Mouse (Mus musculus) embryo, embryonic 11.5 days (tissue): ENCODE data around the gene Synrg.

Experiments
- DNase-seq: peaks from one replicate; pipeline ENCODE4 v3.0.0-alpha.2; 2012; ENCODE audit warnings: low read depth, low spot score

Gene Synrg

GRCm38 (mm10) chr11:83963991-83964921 is at the start of gene Synrg:
TSS of gene Synrg (plus strand) at chr11:83964428.
- peak; percentile 77 for DNase-seq

- no peak for DNase-seq
Observed at GRCm38 (mm10) chr11:83914501-83914900, 49.7 kb upstream of the Synrg start.

- no peak for DNase-seq
Observed at GRCm38 (mm10) chr11:83922600-83922999, 41.6 kb upstream of the Synrg start.

GRCm38 (mm10) chr11:83927097-83927496 is 37.1 kb upstream of the Synrg start:
- no peak for DNase-seq

GRCm38 (mm10) chr11:83932506-83933106 is 31.6 kb upstream of the Synrg start:
- no peak for DNase-seq

GRCm38 (mm10) chr11:83933376-83933775 is 30.9 kb upstream of the Synrg start:
- DNase-seq: no peak

GRCm38 (mm10) chr11:83935986-83936665 is 28.1 kb upstream of the Synrg start:
- DNase-seq: peak; percentile 61

- no peak for DNase-seq
Observed at GRCm38 (mm10) chr11:83938556-83938955, 25.7 kb upstream of the Synrg start.

GRCm38 (mm10) chr11:83941950-83942840 is 22.0 kb upstream of the Synrg start, which contains the start of gene Ddx52:
TSS of gene Ddx52 (plus strand) at chr11:83942062.
- peak; percentile 83 for DNase-seq

- DNase-seq: no peak
Observed at GRCm38 (mm10) chr11:83956822-83957221, 7.4 kb upstream of the Synrg start.

GRCm38 (mm10) chr11:83961983-83962382 is 2.2 kb upstream of the Synrg start:
- DNase-seq: no peak

GRCm38 (mm10) chr11:83967436-83968204 is 3.4 kb downstream of the Synrg start:
- DNase-seq: no peak

GRCm38 (mm10) chr11:83968205-83968575 is 4.0 kb downstream of the Synrg start:
- no peak for DNase-seq

GRCm38 (mm10) chr11:83969040-83969439 is 4.8 kb downstream of the Synrg start:
- DNase-seq: no peak

- no peak for DNase-seq
Observed at GRCm38 (mm10) chr11:83974561-83975346, 10.5 kb downstream of the Synrg start.

- DNase-seq: no peak
Observed at GRCm38 (mm10) chr11:83975488-83975887, 11.3 kb downstream of the Synrg start.

GRCm38 (mm10) chr11:83976236-83976977 is 12.2 kb downstream of the Synrg start:
- no peak for DNase-seq

- no peak for DNase-seq
Observed at GRCm38 (mm10) chr11:83977810-83978209, 13.6 kb downstream of the Synrg start.

GRCm38 (mm10) chr11:83979992-83980391 is 15.8 kb downstream of the Synrg start:
- no peak for DNase-seq
